Mouse (Mus musculus): ENCODE results near the gene Crxos.

- TF ChIP-seq CTCF (IDR thresholded peaks at IDR 0.05; ENCODE audit: low read depth, low read length): no peak
- TF ChIP-seq POLR2A (IDR thresholded peaks at IDR 0.05; ENCODE audit: insufficient read depth, low read length): no peak
Measured at GRCm38 (mm10) chr7:15882317-15882716, at the start of gene Crxos.
